Mouse (Mus musculus): ENCODE results near the gene Rin3.

DNA sequence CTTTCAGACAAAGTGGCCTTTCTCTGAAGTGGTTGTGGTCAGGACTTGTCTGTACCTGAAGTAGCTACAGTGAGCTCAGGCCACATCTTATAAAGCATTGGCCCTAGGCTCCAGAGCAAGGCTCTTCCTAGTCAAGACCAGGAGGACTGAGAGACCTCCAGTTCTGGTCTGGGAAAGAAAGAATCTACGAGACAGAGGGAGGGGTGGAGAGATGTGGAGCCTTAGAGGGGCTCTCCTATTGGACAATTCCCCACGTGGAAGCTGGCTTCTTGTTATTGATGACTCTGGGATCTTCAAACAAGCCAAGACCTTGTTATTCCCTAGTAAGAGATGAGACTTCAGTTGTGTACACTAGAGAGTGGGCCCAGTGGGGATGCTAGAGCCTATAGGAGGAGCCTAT, 6.0 kb downstream of the Rin3 start:
- TF ChIP-seq SIN3A (IDR thresholded peaks at IDR 0.05; ENCODE audit: low read length) (no peak), ELF1 (IDR thresholded peaks at IDR 0.05; ENCODE audit: low read depth, low read length) (no peak), POLR2A (IDR thresholded peaks at IDR 0.05; ENCODE audit: control insufficient read depth in 1 of 2, insufficient read depth in 1 of 2, low read depth in 1 of 2, low read length in 2 of 2, poor library complexity in 1 of 2) (no peak), USF1 (IDR thresholded peaks at IDR 0.05; ENCODE audit: low read depth, low read length) (no peak), ZKSCAN1 (IDR thresholded peaks at IDR 0.05; ENCODE audit: low read depth, low read length) (no peak), EP300 (IDR thresholded peaks at IDR 0.05; ENCODE audit: low read depth in 1 of 2, low read length in 2 of 2) (no peak)

Measured in MEL (cell line).